Mouse (Mus musculus) frontal cortex, postnatal 10 days (tissue): ENCODE measurements around the gene Tmem196.

ENCODE experiments used
- DNase-seq, 2 experiments: peaks; one replicate each; pipeline ENCODE4 v3.0.0; 2022; ENCODE audit warnings: low spot score in 2 of 2, mixed read lengths in 1 of 2

Gene Tmem196

DNA sequence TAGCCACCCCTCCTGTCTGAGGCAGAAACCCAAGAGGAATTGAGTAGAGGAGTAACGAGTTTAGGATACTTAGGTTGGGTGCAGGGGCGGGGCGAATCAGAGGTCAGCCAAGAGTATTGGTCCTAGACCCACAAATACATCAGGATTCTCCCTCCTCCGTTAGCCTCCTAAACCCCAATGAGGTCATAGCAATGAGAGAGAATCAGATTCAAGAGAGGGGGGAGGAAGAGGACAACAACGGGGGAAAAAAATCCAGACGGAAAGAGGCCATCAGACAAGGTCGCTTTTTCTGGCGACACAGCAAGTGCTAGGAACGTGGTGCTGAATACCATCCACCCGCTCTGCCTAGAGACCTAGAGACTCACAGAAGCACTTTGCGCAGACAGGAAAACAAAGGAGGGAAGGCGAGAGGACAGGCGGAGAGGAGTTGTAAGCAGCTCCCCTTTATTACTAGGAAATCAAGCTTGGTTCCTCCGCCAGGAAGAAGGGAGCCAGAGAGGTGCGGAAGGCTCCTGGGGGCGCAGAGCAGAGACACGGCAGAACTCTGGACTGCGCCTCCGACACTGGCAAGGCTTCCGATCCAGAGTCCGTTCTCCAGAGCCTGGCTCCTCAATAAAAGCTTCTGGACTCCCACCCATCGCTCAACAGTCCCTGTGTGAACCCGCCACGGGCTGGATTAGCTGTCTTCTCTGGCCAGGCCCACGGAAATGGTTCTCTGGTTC lies at the start of gene Tmem196:
TSS of gene Tmem196 (plus strand) at position 234 of the 722 bp plus-strand sequence.
- peak in 1 of 2 experiments; percentile 33 for DNase-seq

DNA sequence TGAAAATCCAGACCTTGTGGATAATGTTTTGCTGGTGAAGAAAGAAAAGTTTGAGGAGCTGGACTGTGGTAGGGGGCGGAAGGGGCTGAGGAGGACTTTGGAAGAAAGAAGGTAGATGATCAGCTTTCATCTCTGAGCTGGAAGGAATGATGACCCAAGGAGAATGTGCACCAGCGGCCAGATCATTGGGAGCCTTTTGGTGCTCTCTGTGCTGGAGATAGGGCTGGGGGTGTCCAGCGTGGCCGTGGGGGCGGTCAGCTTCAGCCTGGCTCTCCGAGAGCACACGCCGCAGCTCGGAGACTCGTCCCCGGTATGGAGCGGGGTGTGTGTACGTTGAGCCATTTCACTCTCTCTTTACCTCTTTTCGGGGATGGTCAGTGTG lies 680 bp downstream of the Tmem196 start:
- no peak for DNase-seq

GRCm38 (mm10) chr12:119957041-119957440 lies 11.4 kb downstream of the Tmem196 start:
- DNase-seq = no peak

GRCm38 (mm10) chr12:119960730-119961129 lies 15.1 kb downstream of the Tmem196 start:
- peak; percentile 22 to 25 for DNase-seq

- no peak for DNase-seq
Measured at GRCm38 (mm10) chr12:119965373-119965772, 19.8 kb downstream of the Tmem196 start.

DNA sequence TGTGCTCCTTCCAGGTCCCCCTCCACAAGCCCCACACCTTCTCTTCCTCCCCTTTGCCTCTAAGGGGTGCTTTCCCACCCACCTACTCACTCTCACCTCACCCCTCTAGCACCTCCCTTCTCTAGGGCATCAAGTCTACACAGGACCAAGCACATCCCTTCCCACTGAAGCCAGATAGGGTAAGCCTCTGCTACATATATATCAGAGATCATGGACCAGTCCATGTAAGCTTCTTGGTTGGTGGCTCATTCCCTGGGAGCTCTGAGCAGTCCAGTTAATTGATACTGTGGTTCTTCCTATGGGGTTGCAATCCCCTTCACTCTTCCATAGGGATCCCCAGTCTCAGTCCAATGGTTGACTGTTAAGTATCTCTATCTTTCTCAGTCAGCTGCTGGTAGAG lies 24.4 kb downstream of the Tmem196 start:
- DNase-seq = no peak

DNA sequence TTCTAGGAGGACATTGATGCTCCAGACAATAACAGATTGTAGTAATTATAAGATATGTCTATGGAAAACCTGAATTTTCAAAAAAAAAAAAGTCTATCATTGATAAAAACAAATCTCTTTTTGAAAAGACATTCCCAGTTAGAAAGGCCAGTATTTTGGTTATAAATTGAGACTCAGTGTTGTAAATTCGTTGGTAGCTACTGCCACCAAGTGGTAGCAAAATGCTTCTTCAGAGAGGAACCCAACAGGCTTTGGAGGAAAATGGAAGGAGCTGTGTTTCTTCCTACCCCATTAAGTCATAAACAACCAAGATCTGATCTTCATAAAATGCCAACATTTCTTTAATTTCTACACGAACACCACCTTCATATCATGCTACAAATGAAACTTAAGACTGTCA lies 36.1 kb downstream of the Tmem196 start:
- peak in 1 of 2 experiments; percentile 35 for DNase-seq

GRCm38 (mm10) chr12:119998267-119998666 lies 52.6 kb downstream of the Tmem196 start:
- no peak for DNase-seq

DNA sequence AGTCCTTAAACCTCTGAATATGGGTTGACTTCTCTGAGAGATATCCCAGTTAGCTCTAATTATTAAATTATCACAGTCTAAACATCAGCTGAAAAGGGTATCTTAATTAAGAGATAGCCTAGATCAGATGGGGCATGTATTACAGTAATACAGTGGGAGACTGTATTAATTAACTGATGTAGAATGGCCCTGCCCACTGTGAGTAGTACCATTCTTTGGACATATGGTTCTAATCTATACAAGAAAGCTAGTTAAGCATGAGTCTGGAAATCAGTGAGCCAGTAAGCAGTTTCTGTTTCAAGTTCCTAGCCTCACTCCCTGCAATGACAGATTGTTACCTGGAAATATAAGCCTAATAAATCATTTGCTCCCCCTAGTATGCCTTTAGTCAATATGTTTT lies 58.7 kb downstream of the Tmem196 start:
- DNase-seq = no peak

DNA sequence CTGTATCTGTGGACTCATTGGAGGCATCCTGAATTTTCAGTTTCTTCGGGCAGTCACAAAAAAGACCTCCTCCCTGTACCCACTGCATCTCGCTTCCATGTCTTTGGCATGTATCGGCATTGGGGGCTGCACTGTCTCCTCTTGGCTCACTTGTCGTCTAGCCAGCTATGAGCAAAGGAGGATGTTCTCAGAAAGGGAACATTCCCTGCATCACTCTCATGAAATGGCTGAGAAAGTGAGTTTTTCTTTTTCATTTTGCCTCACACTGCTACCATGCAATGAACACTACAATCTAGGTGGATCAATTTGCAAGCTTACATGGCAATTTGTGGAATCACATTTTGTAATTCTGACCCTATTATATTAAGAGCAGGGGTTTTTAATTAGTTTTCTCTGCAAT lies 69.1 kb downstream of the Tmem196 start:
- DNase-seq = no peak

GRCm38 (mm10) chr12:120015201-120015600 lies 69.6 kb downstream of the Tmem196 start:
- no peak for DNase-seq

DNA sequence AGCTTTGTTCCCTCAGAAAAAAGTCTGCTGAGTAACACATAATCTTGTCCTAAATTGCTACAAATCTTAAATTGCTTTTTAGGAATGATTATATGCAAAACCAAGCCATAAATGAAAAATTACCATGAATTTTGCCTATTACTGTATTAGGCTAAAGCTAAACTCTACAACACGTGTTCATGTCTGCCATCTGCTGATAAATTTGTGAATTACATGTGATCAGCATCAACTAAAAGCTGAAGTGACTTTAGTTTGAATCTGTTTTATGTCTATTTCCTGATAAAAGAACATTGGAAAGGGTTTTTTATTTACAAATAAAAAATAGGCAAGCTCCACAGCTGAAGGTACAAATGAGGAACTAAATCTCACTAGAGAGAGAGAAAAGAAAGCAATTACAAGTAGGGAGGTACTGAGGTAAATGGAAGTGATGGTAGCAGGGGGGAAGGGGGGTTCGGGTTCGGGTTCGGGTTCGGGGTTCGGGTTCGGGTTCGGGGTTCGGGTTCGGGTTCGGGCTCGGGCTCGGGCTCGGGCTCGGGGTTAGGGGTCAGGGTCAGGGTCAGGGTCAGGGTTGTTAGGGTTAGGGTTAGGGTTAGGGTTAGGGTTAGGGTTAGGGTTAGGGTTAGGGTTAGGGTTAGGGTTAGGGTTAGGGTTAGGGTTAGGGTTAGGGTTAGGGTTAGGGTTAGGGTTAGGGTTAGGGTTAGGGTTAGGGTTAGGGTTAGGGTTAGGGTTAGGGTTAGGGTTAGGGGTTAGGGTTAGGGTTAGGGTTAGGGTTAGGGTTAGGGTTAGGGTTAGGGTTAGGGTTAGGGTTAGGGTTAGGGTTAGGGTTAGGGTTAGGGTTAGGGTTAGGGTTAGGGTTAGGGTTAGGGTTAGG lies 82.7 kb downstream of the Tmem196 start:
- DNase-seq = peak; percentile 63 to 76
